Mouse (Mus musculus) embryonic facial prominence, embryonic 11.5 days (tissue): Measurements from ENCODE around the gene Mut. TPM values are rescaled to one million over a fixed set of nuclear protein-coding genes. Genes with fewer than 3 reads are reported as not detected.

Experiments used
- ATAC-seq: fragments of 200-750 bp; cut with Nextera tagmentation; replicated peaks from 2 replicates; pipeline ENCODE4 v1.8.0; 2017; ENCODE audit warnings: low read depth; ENCODE audit not compliant: insufficient number of reproducible peaks, low FRiP score, low TSS enrichment
- DNase-seq: peaks from one replicate; pipeline ENCODE4 v3.0.0-alpha.2; 2015; ENCODE audit warnings: low spot score
- H3K27ac ChIP-seq: fragments of 300-500 bp; sonication (generic); replicated peaks from 2 replicates; pipeline ENCODE4 v1.5.1; 2014; ENCODE audit warnings: mild to moderate bottlenecking, low read depth, low read length, control low read depth
- H3K27me3 ChIP-seq: fragments of 300-500 bp; sonication (generic); 2 replicates; pipeline ENCODE4 v1.6.1; 2014; ENCODE audit warnings: mild to moderate bottlenecking, low read length, moderate library complexity, mixed read lengths; ENCODE audit not compliant: control insufficient read depth, insufficient read depth
- H3K36me3 ChIP-seq: fragments of 300-500 bp; sonication (generic); replicated peaks from 2 replicates; pipeline ENCODE4 v1.6.1; 2014; ENCODE audit warnings: low read depth, mild to moderate bottlenecking, low read length, moderate library complexity, mixed read lengths; ENCODE audit not compliant: control insufficient read depth, insufficient read depth
- H3K4me1 ChIP-seq: fragments of 300-500 bp; sonication (generic); 2 replicates; pipeline ENCODE4 v1.6.1; 2014; ENCODE audit warnings: low read length, mixed read lengths; ENCODE audit not compliant: control insufficient read depth, insufficient read depth
- H3K4me2 ChIP-seq: fragments of 300-500 bp; sonication (generic); 2 replicates; pipeline ENCODE4 v1.6.1; 2014; ENCODE audit warnings: low read depth, mild to moderate bottlenecking, control low read depth, low read length, moderate library complexity
- H3K4me3 ChIP-seq: fragments of 300-500 bp; sonication (generic); 2 replicates; pipeline ENCODE4 v1.5.1; 2014; ENCODE audit warnings: low read depth, low read length, control low read depth
- H3K9ac ChIP-seq: fragments of 300-500 bp; sonication (generic); replicated peaks from 2 replicates; pipeline ENCODE4 v1.6.1; 2014; ENCODE audit warnings: mild to moderate bottlenecking, control low read depth, low read length
- H3K9me3 ChIP-seq: fragments of 300-500 bp; sonication (generic); replicated peaks from 2 replicates; pipeline ENCODE4 v1.6.1; 2016; ENCODE audit warnings: mild to moderate bottlenecking, low read length, inconsistent platforms, mixed read lengths; ENCODE audit not compliant: control insufficient read depth
- WGBS: fragments of 180-500 bp; shearing (Covaris S2); extraction: QIAGEN DNeasy Blood & Tissue Kit; methylation state at CpG from one replicate; pipeline ENCODE4 v1.1.7; 2014; 5-methylcytosine and 5-hydroxymethylcytosine counted together
- polyA plus RNA-seq: library from polyadenylated mRNA; unstranded; fragments of >200 nt; fragmentation: Nextera tagmentation; extraction: Ambion mirVana; gene quantifications from 2 replicates; pipeline ENCODE4 v1.2.1, GENCODE M21; 2014

The Mut gene
- 37.5 and 38.0 TPM in 2 replicates for polyA plus RNA-seq

- no peaks in the 10 kb centered on the region for H3K27me3 ChIP-seq
- peak; percentile 99 for DNase-seq
- WGBS: under 1% methylated on average over 50 of the region's 50 CpGs
- ATAC-seq: peak; percentile 99
- H3K4me1 ChIP-seq: no peaks in the 10 kb centered on the region
- no peaks in the 10 kb centered on the region for H3K9me3 ChIP-seq
- H3K27ac ChIP-seq: peak within 1 kb of the TSS; percentile 52
- peak within 1 kb of the TSS; percentile 67 for H3K9ac ChIP-seq
- peak within 1 kb of the TSS; percentile 58 for H3K4me2 ChIP-seq
- peak within 1 kb of the TSS; percentile 59 for H3K4me3 ChIP-seq
- H3K36me3 ChIP-seq: no peaks in the 10 kb centered on the region
Observed at GRCm38 (mm10) chr17:40934420-40935231, at the start of gene Mut, which contains the start of gene Cenpq. Gene Mut (plus strand): TSS chr17:40934685. Gene Cenpq (minus strand): TSS chr17:40935047.

- WGBS: 87% methylated on average over 4 of the region's 4 CpGs
- Histone ChIP-seq H3K27me3 (no peaks in the 10 kb centered on the region), H3K4me1 (no peaks in the 10 kb centered on the region), H3K27ac (no peak overlapping the region), H3K9ac (no peak overlapping the region), H3K4me3 (no peak overlapping the region), H3K36me3 (no peaks in the 10 kb centered on the region), H3K9me3 (no peaks in the 10 kb centered on the region), H3K4me2 (no peak overlapping the region)
- ATAC-seq (no peak), DNase-seq (no peak)
Observed at GRCm38 (mm10) chr17:40885155-40885554, 49.3 kb upstream of the Mut start.

DNA sequence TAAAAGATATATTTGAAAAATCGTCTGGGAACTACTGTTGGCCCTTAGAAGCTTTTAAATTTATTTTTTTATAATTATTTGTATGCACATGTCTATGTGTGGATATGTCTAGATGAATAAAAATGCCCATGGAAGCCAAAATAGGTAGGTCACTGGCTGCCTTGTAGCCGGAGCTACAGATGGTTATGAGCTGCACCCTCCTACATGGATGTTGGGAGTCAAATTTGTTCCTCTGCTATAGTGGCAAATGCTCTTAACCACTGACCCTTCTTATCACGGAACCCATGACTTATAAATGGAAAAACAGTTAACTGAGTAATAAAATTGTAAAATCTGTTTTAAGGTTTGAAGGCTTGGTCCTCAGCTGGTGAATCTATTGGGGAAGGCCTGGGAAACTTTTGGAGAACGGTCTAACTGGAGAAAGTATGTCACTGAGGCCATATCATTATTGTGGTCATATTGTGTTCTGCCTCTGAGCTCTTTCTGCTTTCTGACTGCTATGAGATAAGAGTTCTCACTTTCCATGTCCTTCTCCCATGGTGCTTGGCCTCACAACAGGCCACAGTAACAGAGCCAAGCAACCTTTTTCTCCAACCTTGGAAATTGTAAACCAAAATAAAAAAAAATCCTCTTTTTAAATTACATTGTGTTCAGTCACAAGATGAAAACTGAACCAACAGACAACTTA is 46.5 kb upstream of the Mut start:
- H3K27ac ChIP-seq: no peak overlapping the region
- DNase-seq: no peak
- H3K4me1 ChIP-seq: no peaks in the 10 kb centered on the region
- WGBS: 82% methylated on average over 4 of the region's 4 CpGs
- ATAC-seq: no peak
- H3K4me2 ChIP-seq: no peak overlapping the region
- H3K9ac ChIP-seq: no peak overlapping the region
- no peaks in the 10 kb centered on the region for H3K36me3 ChIP-seq
- H3K27me3 ChIP-seq: no peaks in the 10 kb centered on the region
- no peaks in the 10 kb centered on the region for H3K9me3 ChIP-seq
- no peak overlapping the region for H3K4me3 ChIP-seq

DNA sequence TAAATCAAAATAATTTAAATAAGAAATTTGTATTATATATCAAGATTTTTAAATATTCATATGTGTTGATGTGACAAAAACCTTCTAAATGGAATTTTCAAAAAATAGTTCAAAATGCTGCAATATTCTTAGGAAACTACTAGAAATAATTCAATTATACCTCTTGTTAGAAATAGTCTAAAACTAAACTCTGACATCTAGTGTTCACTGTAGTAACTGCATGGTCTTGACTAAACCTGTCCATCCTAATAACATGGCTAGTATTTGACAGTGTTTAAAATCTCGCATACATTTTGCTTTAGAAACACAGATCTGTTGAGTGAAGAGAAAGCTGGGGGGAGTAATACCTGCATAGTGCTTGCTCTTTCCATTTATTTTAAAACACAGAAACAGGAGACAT is 37.6 kb upstream of the Mut start:
- H3K27ac ChIP-seq: no peak overlapping the region
- no peaks in the 10 kb centered on the region for H3K36me3 ChIP-seq
- no peak overlapping the region for H3K4me2 ChIP-seq
- no peaks in the 10 kb centered on the region for H3K9me3 ChIP-seq
- WGBS: 80% methylated on average over 1 of the region's 1 CpGs
- H3K27me3 ChIP-seq: no peaks in the 10 kb centered on the region
- H3K4me3 ChIP-seq: no peak overlapping the region
- H3K4me1 ChIP-seq: no peaks in the 10 kb centered on the region
- no peak overlapping the region for H3K9ac ChIP-seq
- peak; percentile 64 for DNase-seq
- no peak for ATAC-seq

DNA sequence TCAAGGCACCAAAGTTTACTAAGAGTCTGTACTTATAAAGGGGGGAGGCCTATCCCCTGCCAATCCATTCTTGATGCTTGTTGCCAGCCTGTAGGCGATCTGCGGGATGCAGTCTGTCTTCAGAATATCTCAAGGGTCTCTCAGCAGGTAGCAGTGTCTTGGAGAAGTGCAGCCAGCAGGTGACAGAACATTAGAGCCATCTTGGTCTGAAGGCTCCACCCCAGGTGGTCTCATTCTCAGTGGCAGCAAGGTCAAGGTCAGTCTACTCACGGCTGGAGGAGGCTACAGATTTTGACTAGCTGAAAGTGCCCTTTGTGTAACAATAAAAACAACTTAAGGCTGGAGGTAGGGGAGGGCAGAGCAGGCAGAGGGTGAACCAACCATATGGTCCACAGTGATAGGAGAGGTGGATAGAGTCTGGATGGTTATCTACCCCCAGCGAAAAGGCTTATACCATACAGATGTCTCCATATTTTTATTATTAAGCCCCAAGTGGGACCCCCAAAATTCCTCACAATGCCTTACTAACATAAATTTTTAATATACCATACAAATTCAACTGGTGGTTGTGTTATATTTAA is 34.6 kb upstream of the Mut start:
- H3K27ac ChIP-seq: no peak overlapping the region
- no peaks in the 10 kb centered on the region for H3K27me3 ChIP-seq
- H3K9ac ChIP-seq: no peak overlapping the region
- WGBS: 31% methylated on average over 4 of the region's 4 CpGs
- H3K9me3 ChIP-seq: no peaks in the 10 kb centered on the region
- DNase-seq (no peak), ATAC-seq (no peak)
- no peaks in the 10 kb centered on the region for H3K4me1 ChIP-seq
- no peak overlapping the region for H3K4me2 ChIP-seq
- H3K36me3 ChIP-seq: no peaks in the 10 kb centered on the region
- H3K4me3 ChIP-seq: no peak overlapping the region

GRCm38 (mm10) chr17:40903345-40903744 is 31.1 kb upstream of the Mut start:
- Histone ChIP-seq H3K36me3 (no peaks in the 10 kb centered on the region), H3K27me3 (no peaks in the 10 kb centered on the region), H3K9ac (no peak overlapping the region), H3K9me3 (no peaks in the 10 kb centered on the region), H3K4me3 (no peak overlapping the region), H3K4me2 (no peak overlapping the region), H3K27ac (no peak overlapping the region), H3K4me1 (no peaks in the 10 kb centered on the region)
- no peak for ATAC-seq
- WGBS: 77% methylated on average over 4 of the region's 4 CpGs
- no peak for DNase-seq

DNA sequence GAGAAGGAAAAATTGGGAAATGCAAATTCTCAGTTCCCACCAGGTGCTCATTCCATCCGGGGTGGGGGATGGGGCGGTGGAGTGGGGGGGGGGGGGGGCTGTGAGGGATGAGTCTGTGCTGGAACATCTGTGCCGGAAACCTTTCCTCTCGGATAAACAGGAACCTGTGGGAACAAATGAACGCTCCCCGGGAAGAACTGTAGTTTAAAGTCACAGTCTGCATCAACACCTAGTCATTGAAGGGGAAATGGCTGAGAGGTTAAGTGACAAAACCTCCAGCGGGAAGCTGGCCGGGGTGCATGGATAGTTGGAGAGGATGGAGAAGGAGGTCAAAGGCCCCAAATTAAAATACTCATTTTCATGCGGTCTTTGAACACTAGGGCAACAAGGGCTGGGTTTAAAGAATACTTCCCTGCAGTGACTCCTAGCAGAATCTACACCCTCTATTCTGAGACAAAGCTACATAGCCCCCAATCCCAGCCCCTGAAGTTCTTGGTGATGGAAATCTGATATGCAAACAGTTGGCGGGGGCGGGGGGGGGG is 30.4 kb upstream of the Mut start:
- ATAC-seq (no peak), DNase-seq (no peak)
- Histone ChIP-seq H3K27me3 (no peaks in the 10 kb centered on the region), H3K27ac (no peak overlapping the region), H3K4me3 (no peak overlapping the region), H3K9me3 (no peaks in the 10 kb centered on the region), H3K36me3 (no peaks in the 10 kb centered on the region), H3K4me2 (no peak overlapping the region), H3K4me1 (no peaks in the 10 kb centered on the region), H3K9ac (no peak overlapping the region)
- WGBS: 10% methylated on average over 11 of the region's 11 CpGs
